Mouse (Mus musculus): ENCODE data around the gene Scube1.

- TF ChIP-seq CTCF (IDR thresholded peaks at IDR 0.05; ENCODE audit: borderline replicate concordance, insufficient read depth, low read length), result no peak
- TF ChIP-seq POLR2A (IDR thresholded peaks at IDR 0.05; ENCODE audit: low read depth, low read length), result no peak
Measured at GRCm38 (mm10) chr15:83709889-83710774, 14.7 kb downstream of the Scube1 start.

All from embryonic fibroblast, embryonic 13.5 days (primary cell).